Mouse (Mus musculus) kidney, adult 2 months (tissue): ENCODE data around the gene Kcnq2.

ENCODE experiments used
- CTCF ChIP-seq: fragments of 200-500 bp; conservative IDR thresholded peaks from 2 replicates; pipeline ENCODE4 v1.5.1; 2011; ENCODE audit warnings: low read depth, mild to moderate bottlenecking, control low read depth, low read length, moderate library complexity, mixed read lengths; ENCODE audit not compliant: insufficient read depth, insufficient read length
- POLR2A ChIP-seq: fragments of 200-500 bp; IDR thresholded peaks from one replicate; pipeline ENCODE4 v1.6.1; 2011; ENCODE audit warnings: low read depth, low read length, control low read depth

DNA sequence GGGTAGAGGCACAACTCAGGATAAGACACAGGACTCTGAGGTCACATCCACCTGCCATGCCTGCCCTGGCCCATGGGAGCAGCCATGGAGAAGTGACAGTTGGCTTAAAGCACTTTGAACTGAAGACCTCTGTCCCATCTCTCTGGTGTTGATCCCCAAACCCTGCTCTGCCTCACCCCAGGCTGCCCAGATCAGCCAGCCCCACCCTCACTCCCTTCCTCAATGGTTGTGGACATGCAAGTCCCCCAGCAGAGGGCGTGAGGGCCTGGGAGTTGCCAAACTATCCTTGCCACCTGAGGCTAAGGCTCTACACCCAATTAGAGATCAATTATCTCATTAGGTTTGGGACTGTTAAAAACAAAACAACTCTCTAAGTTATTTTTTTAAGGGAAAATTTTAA is 18.7 kb upstream of the Kcnq2 start:
- TF ChIP-seq CTCF (peak; percentile 51), POLR2A (no peak)
